Mouse (Mus musculus): ENCODE results near the gene Nmrk2.
"Not testable (repeated sequence)": the region's sequence is repeated elsewhere in the genome, so short reads cannot be mapped to it uniquely, and the experiment has no call there.

The Nmrk2 gene

DNA sequence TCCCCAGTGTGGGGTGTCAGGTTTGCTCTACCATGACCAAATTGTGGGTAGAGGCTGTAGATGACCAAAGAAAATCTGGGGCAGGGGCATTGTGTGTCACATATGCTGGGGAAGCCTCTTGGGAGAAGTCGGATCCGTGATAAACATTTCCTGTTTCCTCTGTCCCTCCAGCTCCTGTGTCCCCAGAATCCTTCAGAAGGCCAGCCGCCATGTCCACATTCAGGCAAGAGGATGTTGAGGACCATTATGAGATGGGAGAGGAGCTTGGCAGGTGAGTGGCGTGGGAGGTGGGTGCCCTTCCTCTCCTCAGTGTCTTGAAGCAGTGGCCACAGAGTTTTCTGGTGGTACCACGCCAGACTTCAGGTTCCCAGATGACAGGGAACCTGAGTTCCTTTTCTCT lies 18.0 kb downstream of the Nmrk2 start, which contains the start of gene 4930442H23Rik:
4930442H23Rik (minus strand) TSS at position 45 of the 400 bp plus-strand sequence.
- no peak for DNase-seq (ENCODE audit: low spot score)

DNA sequence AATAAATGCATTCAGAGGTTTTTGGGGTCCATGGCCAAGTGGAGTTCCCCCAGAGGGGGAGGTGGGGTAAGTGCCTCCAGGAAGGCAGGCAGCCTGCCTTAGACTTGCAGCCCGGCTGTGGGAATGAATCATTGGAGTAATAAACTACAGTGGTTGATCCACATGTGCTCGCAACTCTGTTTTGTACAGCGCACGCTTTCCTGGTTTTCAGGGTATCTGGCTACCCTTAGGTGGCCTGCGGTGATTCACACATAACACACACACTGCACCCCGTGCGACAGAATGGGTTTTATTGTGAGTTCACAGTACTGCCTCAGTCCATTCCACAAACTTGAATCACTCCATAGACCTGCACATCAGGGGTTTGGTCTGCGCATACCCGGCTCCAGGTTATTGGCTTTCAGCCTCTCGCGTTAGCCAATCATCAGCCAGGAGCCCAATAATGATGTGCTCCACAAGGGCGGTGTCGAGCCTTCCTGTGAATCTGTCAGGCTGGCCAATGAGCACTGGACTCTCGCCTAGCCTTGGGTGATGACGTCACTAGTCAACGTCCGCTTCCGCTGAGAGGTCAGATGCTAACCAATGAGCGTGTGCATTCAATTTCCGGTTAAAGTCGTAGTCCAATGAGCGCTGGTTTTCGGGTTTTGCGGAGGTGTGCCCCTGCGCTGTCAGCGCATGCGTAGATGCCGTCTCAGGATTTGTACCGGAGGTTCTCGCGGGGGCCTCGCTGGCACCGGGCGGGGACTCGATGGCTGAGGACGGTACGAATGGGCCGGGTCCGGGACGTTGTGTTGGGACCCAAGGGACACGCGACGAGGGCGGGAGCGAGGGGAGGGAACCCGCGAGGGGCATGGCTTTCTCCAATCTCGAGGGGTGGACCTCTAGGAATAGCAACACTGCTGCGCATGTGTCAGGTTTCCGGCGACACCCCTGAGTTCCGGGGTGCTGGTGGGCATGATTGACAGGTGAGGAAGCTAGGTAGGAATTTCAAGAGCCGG lies 19.2 kb downstream of the Nmrk2 start, which contains the start of gene Dapk3:
Dapk3 (plus strand) TSS at position 670 of the 998 bp plus-strand sequence.
- peak; percentile 94 for DNase-seq (ENCODE audit: low spot score)

DNA sequence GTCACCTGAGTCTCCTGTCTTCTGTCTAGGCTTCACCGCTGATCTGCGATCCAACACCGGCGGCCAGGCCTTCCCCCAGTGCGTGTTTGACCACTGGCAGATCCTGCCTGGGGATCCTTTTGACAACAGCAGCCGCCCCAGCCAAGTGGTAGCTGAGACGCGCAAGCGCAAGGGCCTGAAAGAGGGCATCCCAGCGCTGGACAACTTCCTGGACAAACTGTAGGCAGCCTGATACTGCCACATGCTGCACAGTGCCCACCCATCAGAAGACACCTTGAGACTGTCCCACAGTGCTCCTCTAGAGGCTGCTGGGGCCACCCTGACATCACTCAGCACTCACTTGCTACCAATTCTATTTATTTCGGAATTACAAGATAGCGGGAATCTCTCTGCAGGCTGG lies 20.0 kb downstream of the Nmrk2 start:
- DNase-seq (ENCODE audit: low spot score): not testable (repeated sequence)

DNA sequence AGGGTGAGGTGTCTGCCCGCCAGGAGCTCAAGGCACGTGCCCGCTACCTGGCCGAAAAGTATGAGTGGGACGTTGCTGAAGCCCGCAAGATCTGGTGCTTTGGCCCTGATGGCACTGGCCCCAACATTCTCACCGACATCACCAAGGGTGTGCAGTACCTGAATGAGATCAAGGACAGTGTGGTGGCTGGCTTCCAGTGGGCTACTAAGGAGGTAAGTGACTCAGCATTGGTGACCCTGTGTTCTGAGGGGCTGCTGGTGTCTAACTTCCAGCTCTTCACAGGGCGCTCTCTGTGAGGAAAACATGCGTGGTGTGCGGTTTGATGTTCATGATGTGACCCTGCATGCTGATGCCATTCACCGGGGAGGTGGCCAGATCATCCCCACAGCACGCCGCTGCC lies 20.9 kb downstream of the Nmrk2 start:
- no peak for DNase-seq (ENCODE audit: low spot score)

DNA sequence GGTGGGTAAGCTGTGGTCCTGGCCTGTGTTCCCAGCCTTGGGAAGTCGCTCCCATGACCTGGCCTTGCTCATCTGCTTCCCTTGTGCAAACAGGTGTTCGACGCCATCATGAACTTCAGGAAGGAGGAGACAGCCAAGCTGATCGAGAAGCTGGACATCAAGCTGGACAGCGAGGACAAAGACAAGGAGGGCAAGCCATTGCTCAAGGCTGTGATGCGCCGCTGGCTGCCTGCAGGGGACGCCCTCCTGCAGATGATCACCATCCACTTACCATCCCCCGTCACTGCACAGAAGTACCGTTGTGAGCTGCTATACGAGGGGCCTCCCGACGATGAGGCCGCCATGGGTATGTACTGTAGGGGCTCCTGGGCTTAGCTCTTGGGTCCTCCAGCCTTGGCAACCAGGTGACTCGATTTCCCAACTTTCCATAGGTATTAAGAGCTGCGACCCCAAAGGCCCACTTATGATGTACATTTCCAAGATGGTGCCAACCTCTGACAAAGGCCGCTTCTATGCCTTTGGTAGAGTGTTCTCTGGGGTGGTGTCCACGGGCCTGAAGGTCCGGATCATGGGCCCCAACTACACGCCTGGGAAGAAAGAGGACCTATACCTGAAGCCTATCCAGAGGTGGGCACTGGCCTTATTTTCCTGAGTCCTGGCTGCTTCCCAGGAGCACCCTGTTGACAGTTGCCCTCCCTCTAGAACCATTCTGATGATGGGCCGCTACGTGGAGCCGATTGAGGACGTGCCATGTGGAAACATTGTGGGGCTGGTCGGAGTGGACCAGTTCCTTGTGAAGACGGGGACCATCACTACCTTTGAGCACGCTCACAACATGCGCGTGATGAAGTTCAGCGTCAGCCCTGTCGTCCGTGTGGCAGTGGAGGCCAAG lies 22.2 kb downstream of the Nmrk2 start:
- no peak for DNase-seq (ENCODE audit: low spot score)

DNA sequence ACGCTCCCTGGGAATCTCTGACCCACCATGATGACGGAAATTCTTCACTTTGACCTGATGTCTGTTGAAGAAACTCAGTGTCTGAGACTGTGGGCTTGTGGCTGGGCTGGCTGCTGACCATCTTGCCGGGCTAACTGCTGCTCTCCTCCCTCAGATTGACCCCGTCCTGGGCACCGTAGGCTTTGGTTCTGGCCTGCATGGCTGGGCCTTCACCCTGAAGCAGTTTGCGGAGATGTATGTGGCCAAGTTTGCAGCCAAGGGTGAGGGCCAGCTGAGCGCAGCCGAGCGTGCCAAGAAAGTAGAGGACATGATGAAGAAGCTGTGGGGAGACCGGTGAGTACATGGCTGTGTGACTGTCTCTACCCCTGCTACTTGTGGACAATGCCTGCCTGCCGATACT lies 22.9 kb downstream of the Nmrk2 start:
- no peak for DNase-seq (ENCODE audit: low spot score)

DNA sequence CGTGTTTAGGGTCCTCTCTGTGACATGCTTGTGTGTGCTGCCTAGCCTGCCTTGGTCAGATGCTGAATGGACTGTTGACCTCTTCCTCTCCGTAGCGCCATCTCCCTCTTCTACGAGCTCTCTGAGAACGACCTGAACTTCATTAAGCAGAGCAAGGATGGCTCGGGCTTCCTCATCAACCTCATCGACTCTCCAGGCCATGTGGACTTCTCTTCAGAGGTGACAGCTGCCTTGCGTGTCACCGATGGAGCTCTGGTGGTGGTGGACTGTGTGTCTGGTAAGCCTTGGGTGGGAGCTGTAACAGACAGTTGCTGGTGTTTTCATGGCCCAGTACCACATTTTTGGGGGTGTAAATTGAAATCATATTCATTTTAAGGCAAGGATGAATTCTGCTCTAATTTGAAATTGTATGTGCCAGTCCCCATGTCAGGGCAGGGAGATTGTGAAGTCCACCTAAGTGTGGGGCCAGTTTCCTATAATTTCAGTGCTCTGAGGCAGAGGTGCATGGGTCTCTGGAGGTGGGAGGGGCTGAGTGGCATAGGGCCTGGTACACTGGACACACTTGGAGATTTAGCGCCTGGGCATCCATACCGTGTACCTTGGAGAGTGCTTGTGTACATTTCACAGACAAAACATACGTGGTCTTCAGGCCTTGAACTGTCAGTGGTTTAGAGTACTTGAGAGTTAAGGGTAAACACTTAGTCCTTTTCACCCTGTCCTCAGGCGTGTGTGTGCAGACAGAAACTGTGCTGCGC lies 23.7 kb downstream of the Nmrk2 start:
- DNase-seq (ENCODE audit: low spot score): peak; percentile 73

DNA sequence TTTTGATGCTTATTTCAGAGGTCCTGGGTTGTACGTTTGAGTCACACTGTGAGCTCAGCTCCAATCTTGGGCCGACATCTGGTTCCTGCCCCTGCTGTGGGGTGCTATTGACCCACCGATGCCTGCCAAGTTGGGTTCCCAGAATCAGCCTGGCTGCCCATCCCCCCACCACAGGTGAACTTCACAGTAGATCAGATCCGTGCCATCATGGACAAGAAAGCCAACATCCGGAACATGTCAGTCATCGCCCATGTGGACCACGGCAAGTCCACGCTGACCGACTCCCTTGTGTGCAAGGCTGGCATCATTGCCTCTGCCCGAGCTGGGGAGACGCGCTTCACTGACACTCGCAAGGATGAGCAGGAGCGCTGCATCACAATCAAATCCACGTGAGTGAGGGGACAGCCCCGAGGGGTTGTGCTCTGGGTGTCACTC lies 24.3 kb downstream of the Nmrk2 start:
- DNase-seq (ENCODE audit: low spot score): peak; percentile 78

DNA sequence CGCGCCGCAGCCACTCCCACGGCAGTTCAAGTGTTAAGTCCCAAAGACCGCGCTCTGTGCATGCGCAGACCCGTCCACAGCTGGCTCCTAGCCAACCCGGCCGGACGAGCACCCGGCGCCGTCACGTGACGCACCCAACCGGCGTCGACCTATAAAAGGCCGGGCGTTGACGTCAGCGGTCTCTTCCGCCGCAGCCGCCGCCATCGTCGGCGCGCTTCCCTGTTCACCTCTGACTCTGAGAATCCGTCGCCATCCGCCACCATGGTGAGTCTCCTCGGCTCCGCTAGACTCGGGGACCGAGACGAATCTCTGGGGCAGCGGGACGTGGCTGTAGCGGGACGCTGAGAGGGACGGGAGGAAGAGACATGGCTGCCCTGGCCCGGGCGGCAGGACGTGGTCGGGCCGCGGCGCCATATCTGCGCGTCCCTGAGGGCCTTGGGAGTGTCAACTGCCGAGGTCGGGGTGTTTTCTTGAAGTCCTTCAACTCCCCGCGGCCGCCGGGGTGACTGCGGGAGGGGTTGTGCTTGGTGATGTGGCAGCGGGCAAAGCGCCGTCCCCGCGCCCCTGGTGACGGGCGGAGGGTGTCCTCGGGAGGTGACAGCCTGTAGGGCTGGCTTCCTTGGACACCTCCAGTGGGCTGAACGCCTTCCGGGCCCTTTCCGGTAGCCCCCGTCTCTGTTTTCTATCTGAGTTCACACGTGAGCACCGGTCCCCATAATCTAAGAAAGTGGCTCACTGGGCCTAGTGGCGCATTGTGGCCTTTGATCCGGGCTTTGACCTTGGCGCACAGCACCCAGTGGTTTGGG lies 25.2 kb downstream of the Nmrk2 start, which contains the start of gene Eef2:
Eef2 (plus strand) TSS at position 166 of the 806 bp plus-strand sequence.
- peak; percentile 100 for DNase-seq (ENCODE audit: low spot score)

DNA sequence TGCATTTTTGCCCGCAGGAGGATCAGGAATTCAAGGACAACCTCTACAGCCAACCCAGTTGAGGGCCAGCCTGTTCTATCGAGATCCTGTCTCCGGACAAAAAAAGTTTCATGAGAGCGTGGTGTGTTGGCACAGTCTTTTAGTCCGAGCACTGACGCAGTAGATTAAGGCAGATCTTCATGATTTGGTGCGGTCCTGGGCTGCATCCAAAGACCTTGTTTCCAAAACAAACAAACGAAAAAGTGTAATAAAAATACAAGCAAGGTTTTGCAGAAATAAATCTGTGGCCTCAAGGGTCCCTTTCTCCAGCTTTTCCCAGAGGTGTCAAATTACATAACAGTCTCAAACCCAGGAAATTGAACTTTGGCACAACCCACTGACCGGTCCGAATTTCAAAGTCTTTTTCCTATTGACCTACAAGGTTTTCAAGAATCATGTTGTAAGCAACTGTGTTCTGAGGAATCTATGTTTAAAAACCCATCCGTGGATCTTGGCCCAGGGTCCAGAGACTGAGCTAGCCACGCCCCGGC lies 25.9 kb downstream of the Nmrk2 start:
- no peak for DNase-seq (ENCODE audit: low spot score)

DNA sequence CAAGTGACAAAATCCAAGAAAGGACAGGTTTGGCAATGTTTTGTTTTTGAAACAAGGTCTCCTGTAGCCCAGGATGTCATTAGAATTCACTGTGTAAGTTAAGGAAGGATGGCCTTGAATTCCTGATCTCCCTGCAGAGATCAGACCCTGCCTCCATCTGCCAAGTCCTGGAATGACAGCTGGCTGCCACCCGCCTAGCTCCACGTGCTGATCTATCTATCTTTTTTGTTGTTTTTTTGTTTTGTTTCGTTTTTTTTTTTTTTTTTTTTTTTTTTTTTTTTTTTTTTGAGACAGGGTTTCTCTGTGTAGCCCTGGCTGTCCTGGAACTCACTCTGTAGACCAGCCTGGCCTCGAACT lies 26.5 kb downstream of the Nmrk2 start:
- DNase-seq (ENCODE audit: low spot score): not testable (repeated sequence)

DNA sequence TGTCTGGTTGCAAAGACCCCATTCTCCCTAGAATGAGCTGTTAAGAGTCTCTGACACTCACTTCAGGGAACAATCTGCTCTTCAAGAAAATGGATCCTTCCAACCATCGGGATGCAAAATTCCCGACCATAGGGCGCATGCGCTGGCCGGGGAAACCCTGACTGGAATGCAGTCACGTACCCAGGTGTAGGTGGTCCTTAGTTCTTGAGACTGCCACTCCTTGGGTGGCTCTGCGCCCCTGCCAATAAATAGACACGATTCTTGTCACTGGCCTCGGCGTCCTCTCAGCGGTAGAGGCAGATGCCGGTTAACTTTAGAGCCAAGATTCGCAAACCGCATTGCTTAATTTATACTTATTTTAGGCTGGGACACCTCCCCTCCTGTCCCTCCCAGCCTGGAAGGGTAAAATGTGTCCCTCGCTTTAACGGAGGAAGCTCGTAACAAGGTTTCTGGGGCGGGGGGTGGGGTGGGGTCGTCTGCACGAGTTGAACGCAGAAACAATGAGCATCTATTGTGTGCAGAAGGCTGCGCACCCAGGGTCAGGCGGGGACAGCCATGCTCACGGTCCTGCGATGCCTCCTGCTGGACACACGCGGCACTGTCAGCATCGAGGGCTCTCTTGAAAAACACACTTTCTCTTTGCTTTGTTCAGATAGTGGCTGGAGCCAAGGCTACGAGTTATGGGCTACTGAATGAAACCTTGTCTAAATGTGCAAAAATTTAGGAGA lies 27.1 kb downstream of the Nmrk2 start:
- peak; percentile 95 for DNase-seq (ENCODE audit: low spot score)

DNA sequence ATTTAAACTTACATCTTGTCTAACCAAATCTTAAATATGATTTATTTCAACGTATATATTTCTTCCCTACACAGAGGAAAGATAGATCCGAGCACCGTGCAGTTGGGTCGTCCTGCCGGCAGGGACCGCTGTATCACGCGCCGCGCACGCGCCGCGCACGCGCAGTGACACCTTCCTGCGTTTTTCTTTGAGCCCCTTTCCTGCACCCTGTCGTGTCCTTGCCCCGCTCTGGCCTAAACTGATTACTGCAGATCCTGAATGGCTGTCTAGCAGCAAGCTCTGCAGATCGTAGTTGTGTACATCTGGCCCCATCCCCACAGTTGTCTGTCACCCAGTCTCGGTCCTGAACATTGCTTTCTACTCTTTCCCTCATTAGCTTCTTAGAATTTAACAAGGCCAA lies 28.7 kb downstream of the Nmrk2 start:
- DNase-seq (ENCODE audit: low spot score): peak; percentile 88

DNA sequence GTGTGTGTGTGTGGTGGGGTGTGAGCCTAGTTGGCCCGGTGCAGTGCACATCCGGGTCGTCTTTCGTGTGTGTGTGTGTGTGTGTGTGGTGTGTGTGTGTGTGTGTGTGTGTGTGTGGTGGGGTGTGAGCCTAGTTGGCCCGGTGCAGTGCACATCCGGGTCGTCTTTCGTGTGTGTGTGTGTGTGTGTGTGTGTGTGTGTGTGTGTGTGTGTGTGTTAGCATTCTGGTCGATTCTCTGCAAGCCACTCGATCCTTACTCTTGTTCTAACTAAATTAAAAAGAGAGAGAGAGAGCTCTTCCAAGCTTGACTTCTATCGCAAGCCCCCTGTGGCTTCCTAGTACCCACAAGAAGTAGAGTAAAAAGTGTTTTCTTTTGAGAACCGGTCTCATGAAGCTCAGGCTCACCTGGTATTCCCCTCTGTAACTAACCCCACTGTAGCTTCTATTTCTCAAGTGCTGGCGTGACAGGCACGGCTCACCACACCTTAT lies 32.4 kb downstream of the Nmrk2 start:
- not testable (repeated sequence) for DNase-seq (ENCODE audit: low spot score)

DNA sequence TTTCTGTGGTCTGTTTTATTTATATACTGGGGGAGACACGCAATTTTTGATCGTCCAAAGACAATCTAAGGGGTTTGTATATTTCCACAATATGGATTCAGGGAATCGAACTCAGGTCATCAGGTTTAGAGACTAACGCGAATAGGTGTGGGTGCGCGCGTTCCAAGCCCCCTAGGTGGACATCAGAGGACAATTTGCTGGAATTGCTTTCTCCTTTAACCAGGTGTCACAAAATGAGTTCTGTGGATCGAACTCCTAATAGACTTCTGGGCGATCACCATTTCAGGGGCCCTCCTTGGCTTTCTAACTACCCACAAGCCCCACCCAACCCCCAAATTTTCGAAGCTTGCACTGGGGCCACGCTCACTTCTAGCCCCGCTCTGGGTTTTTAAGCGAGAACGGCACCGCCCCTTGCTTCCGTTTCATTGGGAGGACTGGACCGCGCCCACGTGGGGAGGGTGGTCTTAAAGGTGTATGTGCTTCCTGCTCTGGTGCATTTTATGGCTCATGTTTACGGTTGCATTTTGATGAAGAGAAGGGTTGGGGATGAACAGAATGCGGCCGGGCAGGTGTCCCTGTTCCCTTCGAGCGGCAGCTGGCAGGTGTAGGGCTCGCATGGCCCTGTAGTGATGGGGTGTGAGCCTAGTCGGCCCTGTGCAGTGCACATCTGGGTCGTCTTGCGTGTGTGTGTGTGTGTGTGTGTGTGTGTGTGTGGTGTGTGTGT lies 33.2 kb downstream of the Nmrk2 start:
- peak; percentile 90 for DNase-seq (ENCODE audit: low spot score)

DNA sequence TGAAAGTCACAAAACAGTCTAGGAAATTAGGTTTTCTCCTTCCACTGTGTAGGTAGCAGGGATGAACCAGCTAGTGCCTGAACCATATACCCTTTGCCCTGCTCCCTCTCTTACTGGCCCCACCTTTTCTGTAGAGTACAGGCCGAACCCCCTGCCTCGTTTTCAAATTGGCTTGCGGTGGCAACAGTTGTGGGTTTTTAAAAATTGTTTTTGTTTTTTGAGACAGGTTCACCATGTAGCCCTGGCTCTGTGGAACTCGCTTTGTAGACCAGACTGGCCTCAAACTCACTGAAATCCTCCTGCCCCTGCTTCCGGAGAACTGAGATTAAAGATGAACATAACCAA lies 33.8 kb downstream of the Nmrk2 start:
- no peak for DNase-seq (ENCODE audit: low spot score)

DNA sequence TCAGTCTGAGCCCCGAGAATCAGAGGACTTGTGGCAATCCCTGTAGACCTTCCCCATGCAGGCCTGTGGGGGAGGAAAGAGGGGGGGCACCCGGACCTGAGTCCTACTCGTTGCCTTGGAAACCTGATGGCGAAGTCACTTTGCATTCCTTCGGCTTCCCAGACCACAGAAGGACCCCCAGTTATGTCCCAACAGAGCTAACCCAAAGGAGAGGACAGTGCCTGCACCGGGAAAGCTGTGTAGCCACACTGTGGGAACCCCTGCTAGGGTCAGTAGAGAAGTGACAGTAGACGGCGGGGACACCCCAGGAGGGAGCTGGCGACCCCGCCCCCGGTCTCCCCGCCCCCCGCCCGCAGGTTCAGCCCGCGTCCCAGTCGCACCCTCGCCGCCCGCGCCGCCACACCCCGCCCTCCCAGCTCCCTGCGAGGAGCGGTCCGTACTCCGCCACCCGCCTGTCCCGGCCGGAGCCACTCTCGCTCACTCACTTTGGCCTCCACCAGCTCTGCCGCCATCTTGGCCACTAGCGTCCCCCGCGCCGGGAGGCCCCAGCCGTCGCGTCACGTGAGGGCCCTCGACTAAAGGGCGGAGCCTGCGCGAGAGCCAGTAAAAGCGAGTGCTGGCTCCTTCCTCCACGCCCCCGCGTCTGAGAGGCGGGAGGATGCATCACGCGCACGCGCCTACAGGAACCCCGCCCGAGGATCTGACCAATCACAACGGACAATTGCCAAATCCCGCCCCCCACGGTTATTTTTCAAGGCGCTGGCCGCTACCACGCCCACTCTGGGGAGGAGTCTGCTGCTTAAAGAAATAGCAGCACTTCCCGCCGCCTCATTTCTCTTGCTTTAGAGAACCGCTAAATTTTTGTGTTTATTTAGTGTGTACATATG lies 34.4 kb downstream of the Nmrk2 start, which contains the start of gene Pias4:
Pias4 (minus strand) TSS at position 724 of the 887 bp plus-strand sequence.
- peak; percentile 100 for DNase-seq (ENCODE audit: low spot score)

DNA sequence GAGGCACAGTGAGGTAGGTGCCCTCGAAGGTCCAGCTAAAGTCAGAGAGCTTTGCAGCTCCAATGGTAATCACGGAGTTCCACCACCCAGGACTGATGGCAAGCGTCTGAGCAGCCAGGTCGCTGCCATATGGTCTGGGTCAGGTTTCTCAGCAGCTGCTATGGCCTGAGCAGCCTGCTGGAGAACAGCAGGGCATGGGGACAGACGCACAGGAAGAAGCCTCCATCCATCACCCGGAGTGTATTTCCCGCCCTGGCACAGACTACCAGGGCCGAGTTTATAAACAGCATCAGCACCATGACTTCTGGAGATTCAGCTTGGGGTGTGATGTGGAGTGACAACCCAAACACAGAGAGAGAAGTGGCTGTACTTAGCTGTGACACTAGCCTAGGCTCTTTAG lies 36.7 kb downstream of the Nmrk2 start:
- no peak for DNase-seq (ENCODE audit: low spot score)

All from testis, postnatal 10 days (tissue).